Mouse (Mus musculus) thymus, postnatal 36 days (tissue): ENCODE results near the gene Drc7.

Source experiments
- DNase-seq, 2 experiments: peaks; one replicate each; pipeline ENCODE4 v3.0.0; 2022; ENCODE audit warnings: mixed read lengths in 2 of 2

The Drc7 gene

GRCm38 (mm10) chr8:95059812-95060533 is 5.1 kb downstream of the Drc7 start:
- DNase-seq, result no peak

GRCm38 (mm10) chr8:95064531-95064930 is 9.6 kb downstream of the Drc7 start:
- DNase-seq, result no peak

GRCm38 (mm10) chr8:95067582-95067981 is 12.7 kb downstream of the Drc7 start:
- DNase-seq, result peak; percentile 66 to 75

GRCm38 (mm10) chr8:95075504-95075903 is 20.6 kb downstream of the Drc7 start:
- DNase-seq, result no peak

- DNase-seq, result no peak
Measured at GRCm38 (mm10) chr8:95076151-95076550, 21.2 kb downstream of the Drc7 start.

- DNase-seq, result no peak
Measured at GRCm38 (mm10) chr8:95078055-95078454, 23.2 kb downstream of the Drc7 start.

DNA sequence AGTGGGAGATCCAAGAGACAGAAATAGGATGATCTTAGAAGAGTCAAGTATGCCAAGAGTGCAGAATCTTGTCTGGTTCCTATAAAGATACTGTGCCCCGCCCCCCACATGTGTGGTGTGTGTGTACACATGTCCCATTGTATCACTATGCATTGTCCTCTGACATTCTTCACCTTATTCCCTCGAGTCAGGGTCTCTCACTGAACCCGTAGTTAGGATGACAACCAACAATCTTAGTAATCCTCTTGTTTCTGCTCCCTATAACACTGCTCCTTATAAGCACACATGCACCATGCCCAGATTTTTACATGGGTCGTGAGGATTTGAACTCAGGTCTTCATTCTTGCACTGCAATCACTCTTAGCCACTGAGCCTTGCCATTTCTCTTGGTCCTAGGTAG is 24.4 kb downstream of the Drc7 start:
- DNase-seq, result no peak

DNA sequence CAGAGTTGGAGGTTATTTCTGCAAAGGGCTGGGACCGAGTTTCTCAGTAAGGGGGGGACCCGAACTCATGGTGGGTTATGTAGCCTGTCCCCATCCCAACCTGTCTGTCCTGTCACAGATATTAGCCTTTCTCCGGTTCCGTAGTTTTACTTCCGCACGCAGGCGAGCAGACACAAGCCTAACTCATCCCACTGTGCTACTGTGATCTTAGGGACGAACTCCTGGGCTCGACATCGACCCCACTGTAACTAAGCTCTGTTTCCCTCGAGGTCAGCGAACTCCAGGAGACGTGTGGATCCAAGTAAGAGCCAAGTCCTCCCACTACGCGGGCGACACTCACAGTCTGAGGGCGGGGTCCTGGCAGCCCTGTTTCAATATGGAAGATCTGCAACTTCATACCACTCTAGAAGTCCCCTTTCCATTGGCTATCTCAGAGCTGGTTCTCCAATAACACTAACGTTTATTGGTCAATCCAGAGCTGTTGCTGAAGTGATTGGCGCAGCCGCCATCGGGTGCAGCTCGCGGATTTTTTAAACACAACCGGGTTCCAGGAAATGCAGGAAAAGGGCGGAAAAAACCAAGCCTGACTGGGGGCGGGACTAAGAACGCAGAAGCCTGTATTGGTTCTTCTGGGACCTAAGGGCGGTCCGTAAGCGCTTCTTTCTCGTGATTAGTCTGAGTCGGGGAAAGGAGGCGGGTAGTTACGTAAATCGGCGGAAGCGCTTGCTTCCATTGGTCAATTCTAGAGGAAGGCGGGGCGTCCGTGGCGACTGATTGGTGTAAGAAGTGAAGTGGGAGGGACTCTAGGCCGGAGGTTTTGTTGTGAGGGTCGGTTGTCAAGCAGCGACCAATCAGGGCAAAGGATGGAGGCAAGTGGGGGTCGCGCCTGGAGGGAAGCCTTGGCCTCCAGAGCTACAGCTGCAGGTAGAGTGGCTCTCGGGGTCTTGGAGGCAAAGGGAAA is 25.8 kb downstream of the Drc7 start, which contains the start of gene Katnb1:
Gene Katnb1 (plus strand): TSS at position 806 of the 961 bp plus-strand sequence.
- peak; percentile 98 to 99 for DNase-seq

GRCm38 (mm10) chr8:95081650-95082049 is 26.7 kb downstream of the Drc7 start:
- peak in 1 of 2 experiments; percentile 27 for DNase-seq

GRCm38 (mm10) chr8:95084261-95084660 is 29.4 kb downstream of the Drc7 start:
- DNase-seq, result no peak

DNA sequence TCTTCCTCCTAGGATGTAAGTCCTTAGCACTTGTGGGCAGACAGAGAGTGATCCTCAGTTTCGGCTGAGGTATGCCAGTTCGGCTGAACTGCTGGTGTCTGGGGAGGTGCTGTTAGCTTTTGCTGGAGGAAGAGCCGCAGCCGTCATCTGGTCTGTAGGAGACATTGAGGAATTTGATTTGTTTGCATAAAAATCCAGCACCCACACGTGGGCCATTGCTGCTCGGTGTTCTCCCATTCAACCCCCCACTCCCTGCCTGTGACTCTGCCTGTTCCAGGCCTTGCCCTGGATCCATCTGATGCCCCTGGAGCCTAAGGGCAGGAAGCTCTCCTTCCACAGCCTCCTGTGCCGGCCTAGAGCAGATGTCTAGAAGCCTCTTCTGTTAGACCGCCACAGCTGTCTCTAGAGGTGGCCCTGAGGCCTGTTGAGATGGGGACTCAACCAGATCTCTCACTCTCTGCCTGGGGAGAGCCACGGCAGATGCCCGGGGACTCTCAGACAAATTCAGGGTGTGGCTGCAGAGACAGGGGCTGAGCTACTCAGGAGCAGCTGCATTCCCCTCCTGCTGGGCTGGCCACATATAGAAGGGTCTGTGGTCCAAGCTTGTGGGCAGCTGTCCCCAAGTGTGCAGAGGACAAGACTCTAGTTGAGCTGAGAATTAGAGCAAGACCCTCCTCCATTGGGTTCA is 30.0 kb downstream of the Drc7 start:
- no peak for DNase-seq

DNA sequence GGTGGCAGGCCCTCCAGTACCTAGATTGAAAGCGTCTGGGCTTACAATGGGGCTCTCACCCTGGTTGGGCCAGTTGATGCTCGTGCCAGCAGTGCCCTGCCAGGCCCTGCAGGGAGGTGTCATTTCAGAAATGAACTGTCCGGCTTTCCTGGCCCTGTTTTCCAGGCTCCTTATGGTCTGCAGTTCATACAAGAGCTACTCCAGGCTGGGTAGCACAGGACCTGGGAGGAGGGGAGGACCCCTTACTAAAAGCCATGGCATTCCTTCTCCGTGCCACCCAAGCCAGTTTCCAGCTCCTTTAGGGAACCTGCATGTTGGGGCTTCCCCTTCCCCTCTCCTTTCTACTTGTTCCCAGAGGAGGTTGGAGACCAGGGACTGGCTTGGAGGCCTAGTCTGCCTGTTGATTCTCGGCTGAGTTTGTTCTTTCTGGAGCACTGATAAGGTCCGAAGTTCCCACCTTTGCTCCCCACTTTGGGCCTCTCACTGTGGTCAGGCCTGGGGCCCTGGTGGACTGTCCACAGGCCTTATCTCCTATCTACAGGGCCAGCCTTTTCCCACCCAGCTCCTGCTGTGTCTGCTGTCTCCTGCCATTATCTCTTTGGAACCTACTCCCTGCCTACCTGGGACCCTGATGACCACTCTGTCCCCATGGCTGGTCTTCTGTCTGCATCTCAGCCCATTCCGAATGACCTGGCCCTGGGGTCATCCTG is 30.7 kb downstream of the Drc7 start:
- no peak for DNase-seq

DNA sequence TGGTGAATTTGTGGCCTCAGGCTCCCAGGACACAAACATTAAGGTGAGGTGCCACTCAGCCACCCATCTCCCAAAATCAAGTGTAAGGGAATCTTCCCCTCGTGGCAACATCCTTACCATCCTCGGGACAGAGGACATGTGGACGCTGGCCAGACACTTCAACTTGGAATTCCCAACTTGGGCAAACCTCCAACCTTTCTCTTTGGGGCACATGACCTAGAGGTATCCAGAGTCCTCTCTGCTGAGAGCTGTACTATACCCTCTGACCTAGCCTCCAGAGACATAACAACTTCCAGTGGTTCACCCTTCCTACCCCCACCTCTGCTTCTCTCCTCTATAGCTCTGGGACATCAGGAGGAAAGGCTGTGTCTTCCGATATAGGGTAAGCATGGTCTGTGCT is 38.7 kb downstream of the Drc7 start:
- DNase-seq, result no peak

DNA sequence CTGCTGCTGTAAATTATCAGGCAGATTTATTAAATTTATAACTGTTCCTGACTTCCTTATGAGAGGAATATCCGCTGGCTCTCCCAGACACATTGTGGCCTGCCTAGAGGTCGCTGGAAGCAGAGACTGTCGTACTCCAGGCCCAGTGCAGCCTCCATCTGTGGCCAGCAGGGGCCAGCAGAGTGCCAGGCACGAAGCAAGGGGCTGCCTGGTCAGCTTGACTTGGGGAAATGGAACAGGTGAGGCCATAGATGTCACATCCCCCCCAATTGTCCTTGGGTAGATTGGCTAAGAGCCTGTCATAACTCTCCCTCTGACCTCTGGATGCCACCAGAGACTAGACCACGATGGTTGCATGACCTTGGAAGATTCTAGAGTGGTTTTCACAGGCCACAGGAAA is 44.1 kb downstream of the Drc7 start:
- DNase-seq, result peak; percentile 56 to 59

DNA sequence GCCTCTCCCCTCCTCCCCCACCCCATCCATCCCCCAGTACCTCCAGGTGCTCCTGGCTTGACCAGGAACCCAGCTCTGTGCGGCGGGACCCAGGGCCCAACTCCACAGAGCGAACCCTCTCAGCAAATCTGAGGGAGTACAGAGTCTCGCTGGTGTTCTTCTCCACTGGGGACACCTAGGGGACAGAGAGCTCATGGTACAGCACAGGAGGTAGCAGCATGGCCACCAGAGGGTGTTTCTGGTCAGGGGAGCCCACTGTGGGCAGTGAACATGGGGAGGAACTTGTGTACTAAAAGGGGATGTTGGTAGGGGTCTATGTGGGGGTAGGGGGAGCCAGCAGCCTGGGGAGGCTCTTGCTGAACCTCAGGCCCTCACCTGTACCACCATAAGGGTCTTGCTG is 47.1 kb downstream of the Drc7 start:
- DNase-seq, result no peak

GRCm38 (mm10) chr8:95107306-95107705 is 52.4 kb downstream of the Drc7 start:
- no peak for DNase-seq

DNA sequence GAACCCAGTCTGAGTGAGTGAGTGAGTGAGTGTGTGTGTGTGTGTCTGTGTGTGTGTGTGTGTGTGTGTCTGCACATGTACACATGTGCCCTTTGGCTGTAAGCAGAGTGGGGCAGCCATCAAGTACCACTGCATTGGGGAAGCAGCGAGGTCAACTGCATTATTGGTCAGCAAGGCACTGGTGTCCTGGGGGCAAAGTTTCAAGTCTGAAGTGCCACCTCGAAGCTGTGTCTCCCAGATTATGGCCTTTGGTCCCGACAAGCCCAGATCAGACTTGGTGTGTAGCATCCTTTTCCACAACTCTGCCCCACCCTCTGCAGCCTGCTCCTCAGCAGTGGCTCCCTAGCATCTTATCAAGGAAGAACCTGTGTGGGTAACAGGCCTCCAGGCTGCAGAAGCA is 57.7 kb downstream of the Drc7 start:
- no peak for DNase-seq

- DNase-seq, result no peak
Measured at GRCm38 (mm10) chr8:95113108-95113507, 58.2 kb downstream of the Drc7 start.

DNA sequence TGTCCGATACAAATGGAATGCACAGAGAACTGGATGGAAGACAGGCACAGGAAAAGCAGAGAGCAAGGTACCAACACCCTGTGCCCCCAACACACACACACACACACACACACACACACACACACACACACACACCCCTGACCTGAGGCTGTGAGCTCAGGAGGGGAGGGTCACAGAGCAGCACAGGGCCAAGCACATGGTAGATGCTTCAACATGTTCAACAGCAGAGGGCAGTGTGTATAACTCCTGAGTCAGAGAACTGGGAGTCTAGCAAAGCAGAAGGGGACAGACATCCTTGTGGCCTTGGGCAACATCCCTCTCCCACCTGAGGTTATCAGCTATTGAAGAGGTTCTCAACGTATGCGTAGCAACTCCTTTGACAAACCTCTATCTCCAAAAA is 58.8 kb downstream of the Drc7 start:
- DNase-seq, result no peak

DNA sequence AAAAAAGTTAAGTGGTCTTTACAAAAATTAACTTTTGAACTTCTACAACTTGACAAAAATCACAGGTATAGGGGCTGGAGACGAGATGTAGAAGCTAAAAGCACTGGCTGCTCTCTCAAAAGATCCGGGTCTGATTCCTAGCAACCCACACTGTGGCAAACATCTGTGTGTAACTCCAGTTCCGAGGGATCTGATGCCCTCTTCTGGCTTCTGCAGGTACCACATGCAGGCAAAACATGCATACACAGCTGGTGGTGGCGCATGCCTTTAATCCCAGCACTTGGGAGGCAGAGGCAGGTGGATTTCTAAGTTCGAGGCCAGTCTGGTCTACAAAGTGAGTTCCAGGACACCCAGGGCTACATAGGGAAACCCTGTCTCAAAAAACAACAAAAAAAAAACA is 68.6 kb downstream of the Drc7 start:
- no peak for DNase-seq

DNA sequence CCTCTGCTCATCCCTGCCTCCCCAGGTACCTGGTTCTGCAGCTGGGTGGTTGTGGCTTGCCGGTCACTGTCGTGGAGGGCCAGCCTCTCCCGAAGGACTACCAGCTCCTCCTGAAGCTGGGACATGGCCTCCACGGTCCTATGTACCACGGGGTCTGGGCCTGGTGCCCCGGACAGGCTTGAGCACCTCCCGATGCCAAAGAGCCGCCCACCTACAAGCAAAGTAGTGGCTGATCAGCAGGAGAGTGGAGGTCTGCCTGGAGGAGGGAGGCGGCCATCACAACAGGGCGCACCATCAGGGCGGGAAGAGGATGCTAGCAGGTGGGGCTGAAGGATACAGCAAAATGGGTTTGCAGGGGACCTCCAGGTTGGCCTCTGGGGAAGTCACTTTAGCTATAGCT is 71.6 kb downstream of the Drc7 start:
- no peak for DNase-seq

- DNase-seq, result no peak
Measured at GRCm38 (mm10) chr8:95127658-95128057, 72.8 kb downstream of the Drc7 start.
